Mouse (Mus musculus): Measurements from ENCODE around the gene Grid2ip. TPM values are rescaled to one million over a fixed set of nuclear protein-coding genes. Genes with fewer than 3 reads are reported as not detected.
"Not testable (repeated sequence)": the region's sequence is repeated elsewhere in the genome, so short reads cannot be mapped to it uniquely, and the experiment has no call there.

Grid2ip gene
- total RNA-seq, 4 experiments from 2014 or later, result not detected

GRCm38 (mm10) chr5:143363678-143364615, 6.8 kb downstream of the Grid2ip start:
- no peak for DNase-seq (ENCODE audit: low spot score)

- no peak for DNase-seq (ENCODE audit: low spot score)
Measured at GRCm38 (mm10) chr5:143367931-143368330, 10.8 kb downstream of the Grid2ip start.

GRCm38 (mm10) chr5:143369611-143370255, 12.6 kb downstream of the Grid2ip start:
- DNase-seq (ENCODE audit: low spot score), result no peak

- DNase-seq (ENCODE audit: low spot score), result no peak
Measured at GRCm38 (mm10) chr5:143370416-143371145, 13.4 kb downstream of the Grid2ip start.

GRCm38 (mm10) chr5:143371146-143371510, 14.0 kb downstream of the Grid2ip start:
- DNase-seq (ENCODE audit: low spot score), result no peak

- DNase-seq (ENCODE audit: low spot score), result no peak
Measured at GRCm38 (mm10) chr5:143372818-143373217, 15.7 kb downstream of the Grid2ip start.

GRCm38 (mm10) chr5:143375242-143375641, 18.1 kb downstream of the Grid2ip start:
- DNase-seq (ENCODE audit: low spot score), result peak; percentile 21

- DNase-seq (ENCODE audit: low spot score), result no peak
Measured at GRCm38 (mm10) chr5:143376156-143376555, 19.0 kb downstream of the Grid2ip start.

- DNase-seq (ENCODE audit: low spot score), result no peak
Measured at GRCm38 (mm10) chr5:143386797-143387621, 29.9 kb downstream of the Grid2ip start.

GRCm38 (mm10) chr5:143394184-143394583, 37.0 kb downstream of the Grid2ip start:
- no peak for DNase-seq (ENCODE audit: low spot score)

- not testable (repeated sequence) for DNase-seq (ENCODE audit: low spot score)
Measured at GRCm38 (mm10) chr5:143394966-143395365, 37.8 kb downstream of the Grid2ip start.

- no peak for DNase-seq (ENCODE audit: low spot score)
Measured at GRCm38 (mm10) chr5:143395649-143396048, 38.5 kb downstream of the Grid2ip start.

GRCm38 (mm10) chr5:143400501-143400900, 43.4 kb downstream of the Grid2ip start:
- DNase-seq (ENCODE audit: low spot score), result no peak

GRCm38 (mm10) chr5:143401556-143401955, 44.4 kb downstream of the Grid2ip start:
- DNase-seq (ENCODE audit: low spot score), result no peak

GRCm38 (mm10) chr5:143403221-143404147, 46.3 kb downstream of the Grid2ip start, which contains the start of gene Kdelr2:
Gene Kdelr2 (plus strand): TSS chr5:143403838.
- DNase-seq (ENCODE audit: low spot score), result peak; percentile 87

GRCm38 (mm10) chr5:143404148-143404930, 47.2 kb downstream of the Grid2ip start:
- no peak for DNase-seq (ENCODE audit: low spot score)

- DNase-seq (ENCODE audit: low spot score), result no peak
Measured at GRCm38 (mm10) chr5:143405200-143405599, 48.1 kb downstream of the Grid2ip start.

GRCm38 (mm10) chr5:143406548-143406947, 49.4 kb downstream of the Grid2ip start:
- DNase-seq (ENCODE audit: low spot score), result no peak

- no peak for DNase-seq (ENCODE audit: low spot score)
Measured at GRCm38 (mm10) chr5:143409239-143409638, 52.1 kb downstream of the Grid2ip start.
